In genomic region chr1:69023157-69023925, GRCm38 (mm10) we compare ENCODE assay signal across 21 mouse cellular contexts.
A peak's percentile ranks its signal among the peaks of the same experiment; 100 is the strongest.
DNase-seq lines count a peak whose midpoint lies in the region; ATAC-seq lines count a peak whose summit lies in the region.
"Had no signal": no experiment of that assay in that cellular context is flagged by ENCODE, and none has a peak within 500 bp of the region (broad histone marks: within the 10 kb centered on the region; RNA-seq: fewer than 3 reads in every experiment).

No protein-coding gene starts in this region.

- intact Hi-C loops in gastrocnemius, postnatal 14 days (cut with DNase I; ENCODE audit: low total_unique reads): no loop called here

- peaks cover 26% of the 10 kb centered on the region for H3K27me3 ChIP-seq in forebrain, embryonic 12.5 days
- H3K27me3 ChIP-seq in forebrain, embryonic 10.5 days (ENCODE audit: poor library complexity, severe bottlenecking): peaks cover 65% of the 10 kb centered on the region
- H3K27me3 ChIP-seq in kidney, embryonic 15.5 days: no peaks in the 10 kb centered on the region
- no peaks in the 10 kb centered on the region for H3K27me3 ChIP-seq in kidney, embryonic 14.5 days (ENCODE audit: control insufficient read depth, insufficient read depth, low read length)
- H3K27me3 ChIP-seq: embryonic facial prominence, embryonic 13.5 days; hindbrain, embryonic 15.5 days had no signal

- no peaks in the 10 kb centered on the region for H3K9me3 ChIP-seq in forebrain, embryonic 12.5 days
- no peaks in the 10 kb centered on the region for H3K9me3 ChIP-seq in forebrain, embryonic 10.5 days
- H3K9me3 ChIP-seq in kidney, embryonic 15.5 days (replicated peaks): no peaks in the 10 kb centered on the region
- no peaks in the 10 kb centered on the region for H3K9me3 ChIP-seq in kidney, embryonic 14.5 days (ENCODE audit: control insufficient read depth, low read length)
- H3K9me3 ChIP-seq: embryonic facial prominence, embryonic 13.5 days; G1E; heart, embryonic 10.5 days; hindbrain, embryonic 15.5 days had no signal

- 7% methylated on average over 4 of the region's 4 CpGs for WGBS in forebrain, embryonic 12.5 days
- WGBS in forebrain, embryonic 10.5 days: 27% methylated on average over 4 of the region's 4 CpGs
- 55% methylated on average over 4 of the region's 4 CpGs for WGBS in kidney, embryonic 15.5 days
- WGBS in kidney, embryonic 14.5 days: 77% methylated on average over 4 of the region's 4 CpGs

- no peak overlapping the region for H3K9ac ChIP-seq in forebrain, embryonic 12.5 days
- H3K9ac ChIP-seq in kidney, embryonic 15.5 days: no peak overlapping the region
- no peak overlapping the region for H3K9ac ChIP-seq in kidney, embryonic 14.5 days (ENCODE audit: low read depth, low read length)
- H3K9ac ChIP-seq: embryonic facial prominence, embryonic 13.5 days; hindbrain, embryonic 15.5 days had no signal

- H3K4me2 ChIP-seq in forebrain, embryonic 12.5 days: no peak overlapping the region
- no peak overlapping the region for H3K4me2 ChIP-seq in kidney, embryonic 15.5 days
- no peak overlapping the region for H3K4me2 ChIP-seq in kidney, embryonic 14.5 days (replicated peaks; ENCODE audit: low read depth, low read length)
- H3K4me2 ChIP-seq: embryonic facial prominence, embryonic 13.5 days; hindbrain, embryonic 15.5 days had no signal

- no peak overlapping the region for H3K27ac ChIP-seq in forebrain, embryonic 12.5 days
- H3K27ac ChIP-seq in forebrain, embryonic 10.5 days: no peak overlapping the region
- H3K27ac ChIP-seq in kidney, embryonic 15.5 days: peak overlapping the region; percentile 7
- no peak overlapping the region for H3K27ac ChIP-seq in kidney, embryonic 14.5 days (ENCODE audit: low read depth, low read length)
- H3K27ac ChIP-seq: embryonic facial prominence, embryonic 13.5 days; heart, embryonic 10.5 days; hindbrain, embryonic 15.5 days; left cerebral cortex, adult 2 months; stomach, postnatal 0 days had no signal

- no peaks in the 10 kb centered on the region for H3K36me3 ChIP-seq in forebrain, embryonic 12.5 days (replicated peaks)
- H3K36me3 ChIP-seq in forebrain, embryonic 10.5 days (replicated peaks): no peaks in the 10 kb centered on the region
- H3K36me3 ChIP-seq in kidney, embryonic 15.5 days: no peaks in the 10 kb centered on the region
- H3K36me3 ChIP-seq in kidney, embryonic 14.5 days (ENCODE audit: control insufficient read depth, insufficient read depth, low read length): no peaks in the 10 kb centered on the region
- H3K36me3 ChIP-seq: embryonic facial prominence, embryonic 13.5 days; G1E; heart, embryonic 10.5 days; hindbrain, embryonic 15.5 days had no signal

- DNase-seq in forebrain, embryonic 10.5 days (ENCODE audit: extremely low spot score, low spot score): no peak
- DNase-seq in embryo, embryonic 10.5 days (ENCODE audit: low spot score): peak; percentile 9
- peak; percentile 9 for DNase-seq in kidney, postnatal 10 days
- no peak for DNase-seq in gastrocnemius, adult 18-20 months (ENCODE audit: low spot score)
- DNase-seq in gastrocnemius, postnatal 14 days: no peak
- DNase-seq: adrenal gland, postnatal 36 days; cerebellum, adult 18-20 months; cerebellum, postnatal 36 days; left cerebral cortex, postnatal 4 days; liver had no signal

- peak; percentile 71; the same call in 1 of the 2 replicates for ATAC-seq in forebrain, embryonic 12.5 days (ENCODE audit: low FRiP score)
- peak; percentile 72 for ATAC-seq in kidney, embryonic 15.5 days (replicated peaks; ENCODE audit: low FRiP score)
- ATAC-seq in kidney, embryonic 14.5 days (ENCODE audit: low FRiP score, low TSS enrichment): no peak
- ATAC-seq: intestine, postnatal 0 days; lung, postnatal 0 days had no signal

- H3K4me3 ChIP-seq in forebrain, embryonic 12.5 days (replicated peaks): no peak overlapping the region
- no peak overlapping the region for H3K4me3 ChIP-seq in forebrain, embryonic 10.5 days
- H3K4me3 ChIP-seq in kidney, embryonic 15.5 days (replicated peaks): no peak overlapping the region
- no peak overlapping the region for H3K4me3 ChIP-seq in kidney, embryonic 14.5 days (ENCODE audit: low read length)
- H3K4me3 ChIP-seq: embryonic facial prominence, embryonic 13.5 days; heart, embryonic 10.5 days; hindbrain, embryonic 15.5 days; left cerebral cortex, adult 2 months had no signal

- H3K4me1 ChIP-seq in forebrain, embryonic 12.5 days: peaks cover 18% of the 10 kb centered on the region
- H3K4me1 ChIP-seq in forebrain, embryonic 10.5 days: peaks cover 28% of the 10 kb centered on the region
- H3K4me1 ChIP-seq in kidney, embryonic 15.5 days: 0 out of 2 replicates have a peak, but pooled peaks cover 3% of the 10 kb centered on the region
- H3K4me1 ChIP-seq in kidney, embryonic 14.5 days (ENCODE audit: control insufficient read depth, insufficient read depth, low read length): no peaks in the 10 kb centered on the region
- H3K4me1 ChIP-seq: hindbrain, embryonic 15.5 days had no signal

Comparison
In these comparisons a context has a peak if more than half of its experiments do, and no peak if none do; other contexts are left out.
1. DNase-seq: peak in embryo, embryonic 10.5 days (single experiment) and kidney, postnatal 10 days (single experiment); none in forebrain, embryonic 10.5 days (single experiment), gastrocnemius, adult 18-20 months (single experiment) and gastrocnemius, postnatal 14 days (single experiment).